Mouse (Mus musculus) heart, postnatal 10 days (tissue): ENCODE results near the gene Pbx3. TPM values are rescaled to one million over a fixed set of nuclear protein-coding genes. Genes with fewer than 3 reads are reported as not detected.

ENCODE experiments used
- DNase-seq, 2 experiments: peaks; one replicate each; pipeline ENCODE4 v3.0.0; 2021
- intact Hi-C: fragments of 180-260 bp; cut with DNase I; formaldehyde crosslinking; loops from one replicate; pipeline ENCODE4 v1.15.1; 2025
- total RNA-seq, 2 experiments: library from RNA; stranded (reverse); gene quantifications; 2 replicates each; pipeline ENCODE4 v1.2.3; 2021

The Pbx3 gene
- total RNA-seq, 2 experiments from 2014 or later, result 16.2 to 17.2 TPM

GRCm38 (mm10) chr2:34347096-34347495, 25.8 kb downstream of the Pbx3 start:
- DNase-seq, result no peak
- intact Hi-C loops, result no loop called here

GRCm38 (mm10) chr2:34298664-34299063, 74.3 kb downstream of the Pbx3 start:
- no peak for DNase-seq
- intact Hi-C loops, result no loop called here

GRCm38 (mm10) chr2:34298202-34298601, 74.7 kb downstream of the Pbx3 start:
- DNase-seq, result no peak
- intact Hi-C loops, result no loop called here

- intact Hi-C loops, result no loop called here
- no peak for DNase-seq
Measured at GRCm38 (mm10) chr2:34289726-34290125, 83.2 kb downstream of the Pbx3 start.

- no peak for DNase-seq
- intact Hi-C loops, result no loop called here
Measured at GRCm38 (mm10) chr2:34284239-34284638, 88.7 kb downstream of the Pbx3 start.

- intact Hi-C loops, result no loop called here
- no peak for DNase-seq
Measured at GRCm38 (mm10) chr2:34280996-34281395, 91.9 kb downstream of the Pbx3 start.

- intact Hi-C loops, result no loop called here
- DNase-seq, result no peak
Measured at GRCm38 (mm10) chr2:34279726-34280125, 93.2 kb downstream of the Pbx3 start.

- DNase-seq, result no peak
- intact Hi-C loops, result no loop called here
Measured at GRCm38 (mm10) chr2:34275630-34276193, 97.2 kb downstream of the Pbx3 start.

- intact Hi-C loops, result no loop called here
Measured at GRCm38 (mm10) chr2:34262046-34262445, 110.9 kb downstream of the Pbx3 start.

GRCm38 (mm10) chr2:34260653-34261076, 112.3 kb downstream of the Pbx3 start:
- DNase-seq, result no peak
- intact Hi-C loops, result no loop called here

More at GRCm38 (mm10) chr2:34262046-34262445, 110.9 kb downstream of the Pbx3 start:
- DNase-seq, result no peak

GRCm38 (mm10) chr2:34258256-34258655, 114.7 kb downstream of the Pbx3 start:
- no peak for DNase-seq
- intact Hi-C loops, result no loop called here

- DNase-seq, result no peak
- intact Hi-C loops, result no loop called here
Measured at GRCm38 (mm10) chr2:34257611-34258010, 115.3 kb downstream of the Pbx3 start.

- intact Hi-C loops, result no loop called here
- DNase-seq, result no peak
Measured at GRCm38 (mm10) chr2:34256000-34256553, 116.9 kb downstream of the Pbx3 start.

- no peak for DNase-seq
- intact Hi-C loops, result loop anchor here (5.0 kb wide), 1 partner anchor 119 kb away; the partner anchor contains the start of gene Pbx3
Measured at GRCm38 (mm10) chr2:34253627-34254026, 119.3 kb downstream of the Pbx3 start.

GRCm38 (mm10) chr2:34253111-34253510, 119.8 kb downstream of the Pbx3 start:
- intact Hi-C loops, result loop anchor here (5.0 kb wide), 1 partner anchor 119 kb away; the partner anchor contains the start of gene Pbx3
- no peak for DNase-seq

- DNase-seq, result no peak
- intact Hi-C loops, result loop anchor here (5.0 kb wide), 1 partner anchor 120 kb away; the partner anchor contains the start of gene Pbx3
Measured at GRCm38 (mm10) chr2:34252286-34252685, 120.7 kb downstream of the Pbx3 start.

GRCm38 (mm10) chr2:34249961-34250658, 122.8 kb downstream of the Pbx3 start:
- intact Hi-C loops, result loop anchor here (5.0 kb wide), 1 partner anchor 122 kb away; the partner anchor contains the start of gene Pbx3
- DNase-seq, result no peak

GRCm38 (mm10) chr2:34249141-34249960, 123.6 kb downstream of the Pbx3 start:
- DNase-seq, result peak; percentile 61
- intact Hi-C loops, result no loop called here

GRCm38 (mm10) chr2:34240885-34241284, 132.1 kb downstream of the Pbx3 start:
- DNase-seq, result no peak
- intact Hi-C loops, result no loop called here

GRCm38 (mm10) chr2:34239315-34239858, 133.6 kb downstream of the Pbx3 start:
- intact Hi-C loops, result no loop called here
- DNase-seq, result no peak
